Mouse (Mus musculus) CH12.LX (cell line): ENCODE data around the gene Rbfox1. TPM values are rescaled to one million over a fixed set of nuclear protein-coding genes. Genes with fewer than 3 reads are reported as not detected.

Experiments used
- DNase-seq: peaks from one replicate; pipeline ENCODE4 v3.0.0-alpha.2; 2013; ENCODE audit errors: extremely low read depth
- H3K27ac ChIP-seq: 2 replicates; pipeline ENCODE4 v1.5.1; 2012; ENCODE audit warnings: low read depth, mild to moderate bottlenecking, control low read depth, moderate library complexity; ENCODE audit not compliant: insufficient read depth
- H3K27me3 ChIP-seq: replicated peaks from 2 replicates; pipeline ENCODE3; 2012; ENCODE audit warnings: inconsistent platforms
- H3K36me3 ChIP-seq, 2 experiments: replicated peaks in 1 of 2; 2 replicates each; pipeline versions ENCODE3 to v1.6.1; 2012; ENCODE audit warnings: inconsistent platforms in 1 of 2, low read length in 1 of 2, mild to moderate bottlenecking in 1 of 2, mixed read lengths in 1 of 2, moderate library complexity in 1 of 2; ENCODE audit not compliant: control insufficient read depth in 1 of 2, insufficient read depth in 1 of 2
- H3K4me1 ChIP-seq, 2 experiments: 2 replicates each; pipeline ENCODE4 v1.6.1; 2012; ENCODE audit warnings: inconsistent platforms in 1 of 2, moderate library complexity in 1 of 2; ENCODE audit not compliant: insufficient read depth in 2 of 2, control insufficient read depth in 1 of 2
- H3K4me2 ChIP-seq: 2 replicates; pipeline ENCODE4 v1.6.1; 2012; ENCODE audit warnings: low read depth, mild to moderate bottlenecking, control low read depth; ENCODE audit not compliant: poor library complexity, insufficient read depth, severe bottlenecking
- H3K4me3 ChIP-seq, 3 experiments: fragments of 150-350 bp in 1 of 3; sonication (generic) in 1 of 3; replicated peaks in 1 of 3; 2 replicates each; pipeline versions ENCODE3 to v1.5.1; 2011 to 2012; ENCODE audit warnings: low read depth in 2 of 3, low read length in 2 of 3, mild to moderate bottlenecking in 2 of 3, moderate library complexity in 2 of 3, control low read depth in 1 of 3, improper control_type of control experiment in 1 of 3, inconsistent platforms in 1 of 3, mixed read lengths in 1 of 3; ENCODE audit not compliant: poor library complexity in 1 of 3
- H3K79me2 ChIP-seq: replicated peaks from 2 replicates; pipeline ENCODE4 v1.6.1; 2012; ENCODE audit warnings: mild to moderate bottlenecking, moderate library complexity; ENCODE audit not compliant: control insufficient read depth, poor library complexity, insufficient read depth, severe bottlenecking; ENCODE audit errors: extremely low read depth
- H3K9ac ChIP-seq: 2 replicates; pipeline ENCODE4 v1.6.1; 2012; ENCODE audit warnings: low read depth, mild to moderate bottlenecking, control low read depth, moderate library complexity; ENCODE audit not compliant: insufficient read depth
- H3K9me3 ChIP-seq: replicated peaks from 2 replicates; pipeline ENCODE3; 2012; ENCODE audit warnings: low read length, inconsistent platforms, mixed read lengths
- BHLHE40 ChIP-seq: IDR thresholded peaks from 2 replicates; pipeline ENCODE4 v1.6.1; 2011; ENCODE audit warnings: mild to moderate bottlenecking, low read depth, low read length, improper control_type of control experiment
- CTCF ChIP-seq, 2 experiments: IDR thresholded peaks in 1 of 2; conservative IDR thresholded peaks in 1 of 2; 2 replicates each; pipeline ENCODE4 v1.5.1; 2011 to 2012; ENCODE audit warnings: low read depth in 2 of 2, low read length in 2 of 2, improper control_type of control experiment in 1 of 2, inconsistent platforms in 1 of 2, mild to moderate bottlenecking in 1 of 2, moderate library complexity in 1 of 2
- ELF1 ChIP-seq: IDR thresholded peaks from 2 replicates; pipeline ENCODE4 v1.6.1; 2014; ENCODE audit warnings: low read depth, mild to moderate bottlenecking, inconsistent platforms, low read length, improper control_type of control experiment
- EP300 ChIP-seq: IDR thresholded peaks from 2 replicates; pipeline ENCODE4 v1.6.1; 2011; ENCODE audit warnings: low read length, improper control_type of control experiment
- KAT2A ChIP-seq: IDR thresholded peaks from 2 replicates; pipeline ENCODE4 v1.6.1; 2012; ENCODE audit warnings: low read length, improper control_type of control experiment, inconsistent platforms; ENCODE audit not compliant: insufficient replicate concordance
- MEF2A ChIP-seq: IDR thresholded peaks from 2 replicates; pipeline ENCODE4 v1.6.1; 2014; ENCODE audit warnings: low read depth, mild to moderate bottlenecking, inconsistent platforms, low read length, improper control_type of control experiment, borderline replicate concordance
- MYC ChIP-seq: IDR thresholded peaks from 2 replicates; pipeline ENCODE4 v1.6.1; 2011; ENCODE audit warnings: low read depth, mild to moderate bottlenecking, improper control_type of control experiment, low read length
- NELFE ChIP-seq: IDR thresholded peaks from 2 replicates; pipeline ENCODE4 v1.6.1; 2011; ENCODE audit warnings: low read depth, low read length, improper control_type of control experiment
- POLR2AphosphoS2 ChIP-seq: IDR thresholded peaks from 2 replicates; pipeline ENCODE4 v1.6.1; 2011; ENCODE audit warnings: low read depth, low read length, improper control_type of control experiment
- RAD21 ChIP-seq: IDR thresholded peaks from 2 replicates; pipeline ENCODE4 v1.6.1; 2011; ENCODE audit warnings: low read depth, mild to moderate bottlenecking, low read length, improper control_type of control experiment, moderate library complexity
- RCOR1 ChIP-seq: conservative IDR thresholded peaks from 2 replicates; pipeline ENCODE4 v1.6.1; 2012; ENCODE audit warnings: low read depth, mild to moderate bottlenecking, inconsistent platforms, low read length, improper control_type of control experiment
- SIN3A ChIP-seq: IDR thresholded peaks from 2 replicates; pipeline ENCODE4 v1.6.1; 2012; ENCODE audit warnings: low read length, improper control_type of control experiment, inconsistent platforms
- SMC3 ChIP-seq: IDR thresholded peaks from 2 replicates; pipeline ENCODE4 v1.6.1; 2011; ENCODE audit warnings: low read depth, low read length, improper control_type of control experiment
- USF2 ChIP-seq: conservative IDR thresholded peaks from 2 replicates; pipeline ENCODE4 v1.6.1; 2011; ENCODE audit warnings: low read depth, low read length, improper control_type of control experiment
- ZC3H11A ChIP-seq: IDR thresholded peaks from 2 replicates; pipeline ENCODE4 v1.6.1; 2012; ENCODE audit warnings: low read depth, mild to moderate bottlenecking, inconsistent platforms, low read length, improper control_type of control experiment
- ZMIZ1 ChIP-seq: IDR thresholded peaks from 2 replicates; pipeline ENCODE4 v1.6.1; 2012; ENCODE audit warnings: low read depth, mild to moderate bottlenecking, inconsistent platforms, low read length, improper control_type of control experiment
- dilution Hi-C: fragments of 300-500 bp; cut with MboI; formaldehyde crosslinking; loops from 2 replicates; pipeline ENCODE4 v1.14.3; 2020; ENCODE audit warnings: low sequenced_read_pairs; ENCODE audit not compliant: extremely low pct_unique_long_range_greater_than_20kb, extremely low pct_ligation_motif_present
- in situ Hi-C: fragments of 300-500 bp; cut with MboI; formaldehyde crosslinking; loops from 3 replicates; pipeline ENCODE4 v1.14.3; 2019; ENCODE audit warnings: low sequenced_read_pairs, low pct_ligation_motif_present, low pct_unique_long_range_greater_than_20kb, mixed read lengths
- polyA plus RNA-seq: library from polyadenylated mRNA; unstranded; fragments of >175 nt; gene quantifications from 2 replicates; pipeline ENCODE4 v1.2.1, GENCODE M21; 2012; ENCODE audit warnings: low read depth; ENCODE audit not compliant: insufficient read length
- total RNA-seq, 2 experiments: library from RNA; depleted of rRNA; stranded (reverse); fragments of 300-350 nt in 1 of 2; fragments of >200 nt in 1 of 2; gene quantifications; 2 replicates each; pipeline ENCODE4 v1.2.3; 2012 to 2014

Rbfox1 gene
- total and polyA plus RNA-seq, 3 experiments: not detected

GRCm38 (mm10) chr16:5881820-5882219, 3.3 kb upstream of the Rbfox1 start:
- Histone ChIP-seq H3K9ac (no peak overlapping the region), H3K4me3 (no peak overlapping the region), H3K27me3 (no peaks in the 10 kb centered on the region), H3K4me1 (no peaks in the 10 kb centered on the region), H3K4me2 (no peak overlapping the region), H3K79me2 (no peaks in the 10 kb centered on the region), H3K36me3 (no peaks in the 10 kb centered on the region), H3K27ac (no peak overlapping the region), H3K9me3 (peaks cover 33% of the 10 kb centered on the region)
- dilution Hi-C loops (no loop called here), in situ Hi-C loops (no loop called here)
- DNase-seq: peak; percentile 81
- TF ChIP-seq CTCF (conservative IDR thresholded peaks at IDR 0.05 in 1 of 2, IDR thresholded peaks at IDR 0.05 in 1 of 2; ENCODE audit: low read depth in 2 of 2, low read length in 2 of 2) (peak; percentile 63 to 79), RAD21 (peak; percentile 51), POLR2AphosphoS2 (no peak), ELF1 (no peak), RCOR1 (no peak), SMC3 (peak; percentile 32), ZMIZ1 (no peak)

GRCm38 (mm10) chr16:5885690-5886050, 515 bp downstream of the Rbfox1 start:
- peaks cover 41% of the 10 kb centered on the region for H3K9me3 ChIP-seq
- H3K27me3 ChIP-seq: peaks cover 5% of the 10 kb centered on the region
- H3K4me2 ChIP-seq: no peak overlapping the region
- H3K27ac ChIP-seq: no peak overlapping the region
- H3K4me1 ChIP-seq: no peaks in the 10 kb centered on the region
- dilution Hi-C loops: no loop called here
- no peaks in the 10 kb centered on the region for H3K79me2 ChIP-seq
- DNase-seq: no peak
- H3K36me3 ChIP-seq: no peaks in the 10 kb centered on the region
- H3K4me3 ChIP-seq: no peak overlapping the region
- in situ Hi-C loops: no loop called here
- no peak overlapping the region for H3K9ac ChIP-seq
- no peak for TF ChIP-seq NELFE
- TF ChIP-seq BHLHE40: no peak
- no peak for TF ChIP-seq ZC3H11A
- no peak for TF ChIP-seq POLR2AphosphoS2
- TF ChIP-seq SIN3A: no peak
- TF ChIP-seq KAT2A: no peak
- no peak for TF ChIP-seq USF2
- TF ChIP-seq EP300: no peak
- no peak for TF ChIP-seq MEF2A
- TF ChIP-seq MYC: no peak
